Mouse (Mus musculus): ENCODE measurements at regions not wholly inside any gene's neighbourhood (a gene's known extent, or its start where the extent isn't known, plus 50 kb on each side); places are given as distances from the start of the nearest gene placed in this dataset.
"Not testable (repeated sequence)": the region's sequence is repeated elsewhere in the genome, so short reads cannot be mapped to it uniquely, and the experiment has no call there.

- DNase-seq, result no peak
These were observed 54.6 kb upstream of the C1galt1 start for GRCm38 (mm10) chr6:7790040-7790439.

GRCm38 (mm10) chr6:7789071-7789470, 55.6 kb upstream of the C1galt1 start:
- peak; percentile 22 for DNase-seq

GRCm38 (mm10) chr6:7785407-7785806, 59.2 kb upstream of the C1galt1 start:
- no peak for DNase-seq

- DNase-seq, result no peak
These were observed 61.6 kb upstream of the C1galt1 start for GRCm38 (mm10) chr6:7783059-7783458.

GRCm38 (mm10) chr6:7779959-7780358, 64.7 kb upstream of the C1galt1 start:
- no peak for DNase-seq

GRCm38 (mm10) chr6:7778642-7779404, 65.8 kb upstream of the C1galt1 start:
- no peak for DNase-seq

- DNase-seq, result no peak
These were observed 75.4 kb upstream of the Asns start for GRCm38 (mm10) chr6:7768421-7768820.

GRCm38 (mm10) chr6:7767631-7768030, 74.6 kb upstream of the Asns start:
- no peak for DNase-seq

- DNase-seq, result no peak
These were observed 66.3 kb upstream of the Asns start for GRCm38 (mm10) chr6:7759385-7759784.

GRCm38 (mm10) chr6:7753895-7754294, 60.8 kb upstream of the Asns start:
- DNase-seq, result no peak

- DNase-seq, result no peak
These were observed 60.0 kb upstream of the Asns start for GRCm38 (mm10) chr6:7752885-7753611.

GRCm38 (mm10) chr6:7748536-7748935, 55.5 kb upstream of the Asns start:
- no peak for DNase-seq

- not testable (repeated sequence) for DNase-seq
These were observed 51.2 kb upstream of the Asns start for GRCm38 (mm10) chr6:7744257-7744656.

All from lung, postnatal 14 days (tissue).